Mouse (Mus musculus): ENCODE measurements at regions not wholly inside any gene's neighbourhood (a gene's known extent, or its start where the extent isn't known, plus 50 kb on each side); places are given as distances from the start of the nearest gene placed in this dataset.
"Not testable (repeated sequence)": the region's sequence is repeated elsewhere in the genome, so short reads cannot be mapped to it uniquely, and the experiment has no call there.

GRCm38 (mm10) chr9:9342456-9343185 lies 103.7 kb upstream of the Arhgap42 start:
- no peak for DNase-seq

- DNase-seq, result no peak
Observed at GRCm38 (mm10) chr9:9318624-9319023, 79.7 kb upstream of the Arhgap42 start.

GRCm38 (mm10) chr9:9316021-9316420 lies 77.1 kb upstream of the Arhgap42 start:
- DNase-seq, result no peak

GRCm38 (mm10) chr9:9312274-9312673 lies 73.4 kb upstream of the Arhgap42 start:
- DNase-seq, result no peak

GRCm38 (mm10) chr9:9311627-9312265 lies 72.8 kb upstream of the Arhgap42 start:
- DNase-seq, result no peak

DNA sequence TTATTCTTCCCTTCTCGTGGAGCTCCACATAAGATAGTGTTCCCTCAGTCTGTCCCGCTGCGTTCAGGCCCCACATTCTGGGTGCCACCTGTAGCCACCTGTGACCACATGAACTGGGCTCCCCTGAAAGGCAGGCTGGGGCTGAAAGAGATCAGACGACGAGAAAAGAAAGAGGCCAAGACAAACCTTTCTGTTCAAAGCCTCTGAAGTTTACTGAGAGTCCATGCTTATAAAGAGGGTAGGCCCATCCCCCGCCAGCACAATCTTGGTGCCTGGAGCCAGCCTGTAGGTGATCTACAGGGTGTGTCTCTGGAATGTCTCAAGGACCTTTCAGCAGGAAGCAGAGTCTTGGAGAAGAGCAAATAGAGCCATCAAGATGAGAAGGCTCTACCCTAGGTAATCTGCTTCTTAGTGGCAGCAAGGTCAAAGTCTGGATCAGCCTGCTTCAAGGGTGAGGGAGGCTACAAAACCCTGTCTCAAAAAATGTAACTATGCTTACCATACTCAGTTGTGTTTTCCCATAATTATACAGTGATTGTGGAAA lies 72.2 kb upstream of the Arhgap42 start:
- DNase-seq, result not testable (repeated sequence)

- no peak for DNase-seq
Observed at GRCm38 (mm10) chr9:9290767-9291166, 51.9 kb upstream of the Arhgap42 start.

- DNase-seq, result no peak
Observed at GRCm38 (mm10) chr9:9289570-9289969, 50.7 kb upstream of the Arhgap42 start.
